Mouse (Mus musculus): ENCODE measurements at regions not wholly inside any gene's neighbourhood (a gene's known extent, or its start where the extent isn't known, plus 50 kb on each side); places are given as distances from the start of the nearest gene placed in this dataset.

DNA sequence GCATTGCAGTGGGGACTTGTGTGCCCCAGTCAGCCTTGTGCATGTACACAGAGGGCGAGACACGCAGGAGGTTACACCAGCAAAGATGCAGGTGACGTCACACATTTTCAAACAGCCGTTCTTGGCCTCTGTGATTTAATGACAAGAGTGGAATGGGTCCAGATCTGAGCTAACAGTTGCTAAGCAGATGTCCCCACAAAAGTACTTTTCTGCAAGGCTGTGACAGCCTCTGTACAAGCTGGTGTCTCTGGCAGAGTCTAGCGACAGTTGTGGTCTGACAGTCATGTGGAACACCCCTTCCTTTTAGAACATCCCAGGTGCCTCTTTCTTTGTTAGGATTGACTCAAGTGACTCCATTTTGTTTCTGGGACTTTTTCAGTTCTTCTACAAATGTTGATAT, 203.1 kb downstream of the Bcl11b start:
- TF ChIP-seq CTCF (IDR thresholded peaks at IDR 0.05; ENCODE audit: extremely low read depth, insufficient read length, insufficient replicate concordance, low read depth, low read length) (no peak), POLR2A (IDR thresholded peaks at IDR 0.05; ENCODE audit: low read depth, low read length) (no peak)
- Histone ChIP-seq H3K4me1 (ENCODE audit: control insufficient read depth, insufficient read depth, insufficient read length, low read length) (no peaks in the 10 kb centered on the region), H3K27ac (ENCODE audit: insufficient read depth, low read depth, low read length) (no peak overlapping the region), H3K4me3 (ENCODE audit: low read depth, low read length) (no peak overlapping the region), H3K36me3 (ENCODE audit: control insufficient read depth, insufficient read depth, low read length) (no peaks in the 10 kb centered on the region), H3K27me3 (ENCODE audit: control insufficient read depth, insufficient read depth, low read length) (no peaks in the 10 kb centered on the region)
- WGBS: 84% methylated on average over 5 of the region's 5 CpGs

DNA sequence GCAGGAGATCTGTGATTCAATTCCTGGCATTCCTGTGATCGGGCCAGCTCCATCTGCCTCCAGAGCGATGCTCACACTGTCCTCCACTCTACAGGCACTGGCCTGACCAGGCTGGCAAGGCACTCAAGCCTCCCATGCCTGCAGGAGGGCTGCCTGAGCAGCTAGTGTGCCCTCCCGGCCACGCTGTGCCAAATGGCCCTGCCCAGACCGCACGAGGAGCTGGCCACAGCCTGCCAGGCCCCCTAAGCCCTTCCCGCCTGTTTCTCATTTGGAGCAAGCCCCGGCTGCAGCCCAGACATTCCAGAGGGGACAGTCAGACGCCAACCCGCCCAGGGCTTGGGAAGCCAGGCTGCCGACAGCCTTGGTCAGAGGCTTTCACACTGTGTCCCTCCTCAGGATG, 195.8 kb downstream of the Bcl11b start:
- no peaks in the 10 kb centered on the region for H3K36me3 ChIP-seq (ENCODE audit: control insufficient read depth, insufficient read depth, low read length)
- TF ChIP-seq POLR2A (IDR thresholded peaks at IDR 0.05; ENCODE audit: low read depth, low read length): no peak
- TF ChIP-seq CTCF (IDR thresholded peaks at IDR 0.05; ENCODE audit: extremely low read depth, insufficient read length, insufficient replicate concordance, low read depth, low read length): no peak
- H3K27ac ChIP-seq (ENCODE audit: insufficient read depth, low read depth, low read length): no peak overlapping the region
- no peaks in the 10 kb centered on the region for H3K4me1 ChIP-seq (ENCODE audit: control insufficient read depth, insufficient read depth, insufficient read length, low read length)
- no peak overlapping the region for H3K4me3 ChIP-seq (ENCODE audit: low read depth, low read length)
- whole genome bisulfite sequencing: 63% methylated on average over 11 of the region's 11 CpGs
- no peaks in the 10 kb centered on the region for H3K27me3 ChIP-seq (ENCODE audit: control insufficient read depth, insufficient read depth, low read length)

DNA sequence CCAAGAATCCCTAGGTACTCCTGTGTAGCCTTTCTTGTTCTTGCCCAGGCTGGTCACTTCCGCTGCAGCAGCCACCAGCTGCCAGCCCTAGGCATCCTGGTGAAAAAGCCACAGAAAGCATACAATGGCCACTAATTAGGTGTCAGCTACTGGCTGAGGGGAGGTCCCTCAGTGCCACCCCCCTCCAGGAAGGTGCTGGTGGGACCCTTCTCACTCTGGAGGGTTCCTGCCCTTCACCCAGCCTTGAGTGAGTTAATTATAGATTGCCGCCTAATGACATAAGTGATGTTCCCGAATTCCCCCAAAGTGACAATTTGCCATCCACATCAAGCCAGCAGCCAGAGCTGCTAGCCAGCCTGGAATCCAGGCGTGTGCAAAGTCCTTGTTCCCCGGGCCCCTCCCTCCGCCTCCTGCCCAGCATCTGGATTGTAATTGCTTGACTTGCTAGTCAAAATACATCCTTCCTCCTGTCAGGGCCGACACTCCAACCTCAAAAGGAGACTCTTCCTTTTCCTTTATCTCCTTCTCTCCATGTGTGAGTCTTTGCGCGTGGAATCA, 195.2 kb downstream of the Bcl11b start:
- Histone ChIP-seq H3K27me3 (ENCODE audit: control insufficient read depth, insufficient read depth, low read length) (no peaks in the 10 kb centered on the region), H3K4me3 (ENCODE audit: low read depth, low read length) (no peak overlapping the region), H3K4me1 (ENCODE audit: control insufficient read depth, insufficient read depth, insufficient read length, low read length) (no peaks in the 10 kb centered on the region), H3K27ac (ENCODE audit: insufficient read depth, low read depth, low read length) (no peak overlapping the region), H3K36me3 (ENCODE audit: control insufficient read depth, insufficient read depth, low read length) (no peaks in the 10 kb centered on the region)
- WGBS: 39% methylated on average over 9 of the region's 9 CpGs
- TF ChIP-seq POLR2A (IDR thresholded peaks at IDR 0.05; ENCODE audit: low read depth, low read length) (no peak), CTCF (IDR thresholded peaks at IDR 0.05; ENCODE audit: extremely low read depth, insufficient read length, insufficient replicate concordance, low read depth, low read length) (no peak)

DNA sequence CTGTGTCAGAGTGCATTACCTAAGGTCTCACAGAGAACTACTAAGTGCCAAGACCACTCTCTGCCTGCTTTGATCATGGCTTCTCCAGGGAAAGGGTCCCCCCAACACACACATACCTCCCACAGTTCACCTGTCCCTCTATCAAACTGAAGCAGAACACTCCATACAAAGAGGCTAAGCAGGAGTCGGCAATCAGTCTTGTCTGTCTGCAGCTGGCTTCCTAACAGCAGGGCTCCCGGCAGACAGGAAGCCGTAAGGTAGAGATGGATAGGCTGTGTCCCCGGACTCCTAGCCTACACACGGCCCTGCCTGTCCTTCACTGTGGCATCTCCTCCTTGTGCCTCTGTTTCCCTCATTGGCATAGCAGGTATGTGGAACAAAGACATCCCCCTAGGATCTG, 192.2 kb downstream of the Bcl11b start:
- no peak for TF ChIP-seq CTCF (IDR thresholded peaks at IDR 0.05; ENCODE audit: extremely low read depth, insufficient read length, insufficient replicate concordance, low read depth, low read length)
- no peak for TF ChIP-seq POLR2A (IDR thresholded peaks at IDR 0.05; ENCODE audit: low read depth, low read length)
- Histone ChIP-seq H3K4me1 (ENCODE audit: control insufficient read depth, insufficient read depth, insufficient read length, low read length) (no peaks in the 10 kb centered on the region), H3K27me3 (ENCODE audit: control insufficient read depth, insufficient read depth, low read length) (no peaks in the 10 kb centered on the region), H3K27ac (ENCODE audit: insufficient read depth, low read depth, low read length) (no peak overlapping the region), H3K4me3 (ENCODE audit: low read depth, low read length) (no peak overlapping the region), H3K36me3 (ENCODE audit: control insufficient read depth, insufficient read depth, low read length) (no peaks in the 10 kb centered on the region)
- 72% methylated on average over 5 of the region's 5 CpGs for WGBS

DNA sequence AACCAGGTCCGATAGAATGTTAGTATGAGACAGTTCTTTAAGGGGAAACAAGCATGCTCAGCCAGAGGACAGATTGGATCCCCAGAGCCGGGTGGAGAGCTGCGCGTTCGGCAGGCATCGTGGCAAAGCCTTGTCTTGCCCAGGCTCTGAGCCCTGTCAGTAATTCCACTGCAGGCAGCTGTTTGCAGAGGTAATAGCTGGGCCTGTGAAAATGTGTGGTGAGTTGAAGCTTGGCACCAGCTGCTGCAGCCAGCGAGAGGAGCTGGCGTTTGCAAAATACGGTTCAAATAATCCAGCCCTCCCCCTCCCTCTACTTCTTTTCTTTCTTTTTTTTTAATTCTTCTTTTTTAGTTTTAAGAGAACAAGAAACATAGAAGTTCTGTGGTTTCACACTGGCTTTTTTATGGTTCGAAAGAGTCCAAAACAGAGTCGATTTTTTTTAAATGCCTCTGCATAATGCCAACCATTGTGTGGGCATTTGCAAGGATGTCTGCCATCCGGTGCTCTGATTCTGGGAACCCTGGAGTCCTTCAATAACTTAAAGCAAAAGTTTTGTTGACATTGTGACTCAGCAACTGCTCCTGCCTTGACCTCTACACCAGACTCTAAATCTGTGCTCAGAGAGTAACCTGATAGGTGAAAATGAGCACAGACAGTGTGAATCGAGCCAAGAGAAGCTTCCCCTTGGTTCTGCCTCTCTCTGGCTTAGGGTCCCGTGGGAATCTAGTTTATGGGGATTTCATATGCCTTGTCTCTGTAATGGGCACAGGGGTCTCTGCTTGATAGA, 190.7 kb downstream of the Bcl11b start:
- Histone ChIP-seq H3K4me1 (ENCODE audit: control insufficient read depth, insufficient read depth, insufficient read length, low read length) (no peaks in the 10 kb centered on the region), H3K27me3 (ENCODE audit: control insufficient read depth, insufficient read depth, low read length) (no peaks in the 10 kb centered on the region), H3K27ac (ENCODE audit: insufficient read depth, low read depth, low read length) (no peak overlapping the region), H3K4me3 (ENCODE audit: low read depth, low read length) (no peak overlapping the region), H3K36me3 (ENCODE audit: control insufficient read depth, insufficient read depth, low read length) (no peaks in the 10 kb centered on the region)
- WGBS: 51% methylated on average over 14 of the region's 14 CpGs
- TF ChIP-seq POLR2A (IDR thresholded peaks at IDR 0.05; ENCODE audit: low read depth, low read length) (no peak), CTCF (IDR thresholded peaks at IDR 0.05; ENCODE audit: extremely low read depth, insufficient read length, insufficient replicate concordance, low read depth, low read length) (no peak)

DNA sequence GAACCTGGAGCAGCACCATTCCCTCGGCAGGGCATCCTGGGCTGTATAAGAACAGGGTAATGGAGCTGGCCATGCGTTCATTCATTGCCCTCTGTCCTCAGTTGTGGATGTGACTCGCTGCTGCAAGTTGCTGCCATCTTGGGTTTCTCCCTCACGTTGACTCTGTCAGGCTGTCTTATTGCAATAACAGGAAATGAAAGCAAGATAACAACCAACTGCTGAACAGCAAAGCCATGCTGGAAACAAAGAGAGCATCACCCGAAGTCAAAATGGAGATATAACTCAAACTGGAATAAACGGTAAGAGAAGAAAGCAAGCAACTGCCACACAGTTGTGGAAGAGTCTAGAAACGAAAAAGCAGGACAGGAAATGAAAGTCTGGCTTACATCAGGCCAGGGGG, 188.5 kb downstream of the Bcl11b start:
- H3K27ac ChIP-seq (ENCODE audit: insufficient read depth, low read depth, low read length): no peak overlapping the region
- no peaks in the 10 kb centered on the region for H3K36me3 ChIP-seq (ENCODE audit: control insufficient read depth, insufficient read depth, low read length)
- TF ChIP-seq CTCF (IDR thresholded peaks at IDR 0.05; ENCODE audit: extremely low read depth, insufficient read length, insufficient replicate concordance, low read depth, low read length) (no peak), POLR2A (IDR thresholded peaks at IDR 0.05; ENCODE audit: low read depth, low read length) (no peak)
- WGBS: 78% methylated on average over 7 of the region's 7 CpGs
- no peak overlapping the region for H3K4me3 ChIP-seq (ENCODE audit: low read depth, low read length)
- no peaks in the 10 kb centered on the region for H3K4me1 ChIP-seq (ENCODE audit: control insufficient read depth, insufficient read depth, insufficient read length, low read length)
- no peaks in the 10 kb centered on the region for H3K27me3 ChIP-seq (ENCODE audit: control insufficient read depth, insufficient read depth, low read length)

DNA sequence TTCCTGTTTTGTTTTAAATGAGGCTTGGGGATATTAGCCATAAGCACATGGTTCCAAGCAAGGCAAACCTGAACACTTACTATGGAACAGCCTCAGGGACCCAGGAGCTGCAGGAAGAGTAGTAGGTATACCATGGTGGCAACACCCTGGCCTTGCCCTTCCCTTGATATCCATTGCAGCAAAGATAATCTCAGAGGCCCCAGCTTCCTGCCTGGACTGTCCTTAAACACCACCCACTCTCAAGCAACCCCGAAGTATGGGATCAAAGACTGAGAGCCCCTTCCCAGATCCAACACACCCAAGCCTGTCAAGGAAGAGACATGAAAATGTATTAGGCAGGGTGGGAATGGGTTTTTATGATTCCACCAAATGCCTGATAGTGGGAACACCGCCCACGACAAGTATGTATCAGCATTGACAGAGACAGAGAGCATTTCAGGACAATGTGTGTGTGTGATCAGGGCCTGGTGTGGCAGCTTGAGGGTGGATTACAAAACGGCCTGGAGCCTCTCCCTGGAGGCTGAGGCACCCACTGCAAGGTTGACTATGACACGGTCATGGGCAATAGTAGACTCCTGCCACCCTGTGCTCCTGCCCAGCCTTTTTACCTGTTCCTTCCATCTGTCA, 179.5 kb downstream of the Bcl11b start:
- whole genome bisulfite sequencing: 41% methylated on average over 5 of the region's 5 CpGs
- Histone ChIP-seq H3K4me1 (ENCODE audit: control insufficient read depth, insufficient read depth, insufficient read length, low read length) (peaks cover 11% of the 10 kb centered on the region; the same call in 1 of the 2 replicates), H3K27me3 (ENCODE audit: control insufficient read depth, insufficient read depth, low read length) (no peaks in the 10 kb centered on the region), H3K4me3 (ENCODE audit: low read depth, low read length) (no peak overlapping the region), H3K27ac (ENCODE audit: insufficient read depth, low read depth, low read length) (no peak overlapping the region), H3K36me3 (ENCODE audit: control insufficient read depth, insufficient read depth, low read length) (no peaks in the 10 kb centered on the region)
- TF ChIP-seq POLR2A (IDR thresholded peaks at IDR 0.05; ENCODE audit: low read depth, low read length) (no peak), CTCF (IDR thresholded peaks at IDR 0.05; ENCODE audit: extremely low read depth, insufficient read length, insufficient replicate concordance, low read depth, low read length) (no peak)

Measured in small intestine, adult 2 months (tissue).